Mouse (Mus musculus) ES-E14 (cell line): ENCODE results near the gene Defb11.
"Not testable (repeated sequence)": the region's sequence is repeated elsewhere in the genome, so short reads cannot be mapped to it uniquely, and the experiment has no call there.

Experiments
- CHD2 ChIP-seq: IDR thresholded peaks from 2 replicates; pipeline ENCODE4 v1.6.1; 2014; ENCODE audit warnings: mild to moderate bottlenecking, low read depth, low read length, inconsistent platforms
- MAFK ChIP-seq: IDR thresholded peaks from 2 replicates; pipeline ENCODE4 v1.6.1; 2014; ENCODE audit warnings: mild to moderate bottlenecking, low read depth, low read length, inconsistent platforms; ENCODE audit not compliant: insufficient read depth

- not testable (repeated sequence) for TF ChIP-seq MAFK, CHD2
Observed at GRCm38 (mm10) chr8:21938052-21938451, 31.8 kb upstream of the Defb11 start, which contains the start of gene Defb35.
